Mouse (Mus musculus) CH12.LX (cell line): Measurements from ENCODE around the gene Rabgap1l.

Source experiments
- CHD2 ChIP-seq: IDR thresholded peaks from 2 replicates; pipeline ENCODE4 v1.6.1; 2011; ENCODE audit warnings: low read length, improper control_type of control experiment
- CTCF ChIP-seq, 2 experiments: IDR thresholded peaks in 1 of 2; conservative IDR thresholded peaks in 1 of 2; 2 replicates each; pipeline ENCODE4 v1.5.1; 2011 to 2012; ENCODE audit warnings: low read depth in 2 of 2, low read length in 2 of 2, improper control_type of control experiment in 1 of 2, inconsistent platforms in 1 of 2, mild to moderate bottlenecking in 1 of 2, moderate library complexity in 1 of 2
- E2F4 ChIP-seq: IDR thresholded peaks from 2 replicates; pipeline ENCODE4 v1.6.1; 2011; ENCODE audit warnings: low read depth, low read length, improper control_type of control experiment; ENCODE audit not compliant: insufficient replicate concordance
- ELF1 ChIP-seq: IDR thresholded peaks from 2 replicates; pipeline ENCODE4 v1.6.1; 2014; ENCODE audit warnings: low read depth, mild to moderate bottlenecking, inconsistent platforms, low read length, improper control_type of control experiment
- EP300 ChIP-seq: IDR thresholded peaks from 2 replicates; pipeline ENCODE4 v1.6.1; 2011; ENCODE audit warnings: low read length, improper control_type of control experiment
- MAFK ChIP-seq: IDR thresholded peaks from 2 replicates; pipeline ENCODE4 v1.6.1; 2011; ENCODE audit warnings: low read length, improper control_type of control experiment; ENCODE audit not compliant: insufficient replicate concordance
- MAX ChIP-seq: IDR thresholded peaks from 2 replicates; pipeline ENCODE4 v1.6.1; 2011; ENCODE audit warnings: low read length, improper control_type of control experiment
- PAX5 ChIP-seq: IDR thresholded peaks from 2 replicates; pipeline ENCODE4 v1.6.1; 2012; ENCODE audit warnings: low read length, inconsistent platforms, mixed read lengths
- POLR2A ChIP-seq: IDR thresholded peaks from 2 replicates; pipeline ENCODE4 v1.6.1; 2011; ENCODE audit warnings: low read depth, mild to moderate bottlenecking, improper control_type of control experiment, low read length
- POLR2AphosphoS2 ChIP-seq: IDR thresholded peaks from 2 replicates; pipeline ENCODE4 v1.6.1; 2011; ENCODE audit warnings: low read depth, low read length, improper control_type of control experiment
- RCOR1 ChIP-seq: conservative IDR thresholded peaks from 2 replicates; pipeline ENCODE4 v1.6.1; 2012; ENCODE audit warnings: low read depth, mild to moderate bottlenecking, inconsistent platforms, low read length, improper control_type of control experiment
- TBP ChIP-seq: conservative IDR thresholded peaks from 2 replicates; pipeline ENCODE4 v1.6.1; 2011; ENCODE audit warnings: low read depth, low read length, improper control_type of control experiment
- ZC3H11A ChIP-seq: IDR thresholded peaks from 2 replicates; pipeline ENCODE4 v1.6.1; 2012; ENCODE audit warnings: low read depth, mild to moderate bottlenecking, inconsistent platforms, low read length, improper control_type of control experiment
- ZMIZ1 ChIP-seq: IDR thresholded peaks from 2 replicates; pipeline ENCODE4 v1.6.1; 2012; ENCODE audit warnings: low read depth, mild to moderate bottlenecking, inconsistent platforms, low read length, improper control_type of control experiment

GRCm38 (mm10) chr1:160259884-160260283 is 533.1 kb downstream of the Rabgap1l start:
- TF ChIP-seq CTCF (conservative IDR thresholded peaks at IDR 0.05 in 1 of 2, IDR thresholded peaks at IDR 0.05 in 1 of 2; ENCODE audit: low read depth in 2 of 2, low read length in 2 of 2): no peak
- TF ChIP-seq E2F4: no peak
- TF ChIP-seq PAX5: no peak
- TF ChIP-seq POLR2A: no peak
- TF ChIP-seq ZMIZ1: no peak
- no peak for TF ChIP-seq CHD2
- TF ChIP-seq TBP: no peak
- TF ChIP-seq MAX: no peak
- TF ChIP-seq ZC3H11A: no peak
- TF ChIP-seq RCOR1: no peak
- no peak for TF ChIP-seq ELF1
- no peak for TF ChIP-seq EP300
- no peak for TF ChIP-seq MAFK
- no peak for TF ChIP-seq POLR2AphosphoS2
